Mouse (Mus musculus): ENCODE measurements around the gene Cpd. TPM values are rescaled to one million over a fixed set of nuclear protein-coding genes. Genes with fewer than 3 reads are reported as not detected.
A peak's percentile ranks its signal among the peaks of the same experiment; 100 is the strongest.

Gene Cpd
- polyA plus RNA-seq, 1 experiment from 2014 or later: 20.9 TPM

DNA sequence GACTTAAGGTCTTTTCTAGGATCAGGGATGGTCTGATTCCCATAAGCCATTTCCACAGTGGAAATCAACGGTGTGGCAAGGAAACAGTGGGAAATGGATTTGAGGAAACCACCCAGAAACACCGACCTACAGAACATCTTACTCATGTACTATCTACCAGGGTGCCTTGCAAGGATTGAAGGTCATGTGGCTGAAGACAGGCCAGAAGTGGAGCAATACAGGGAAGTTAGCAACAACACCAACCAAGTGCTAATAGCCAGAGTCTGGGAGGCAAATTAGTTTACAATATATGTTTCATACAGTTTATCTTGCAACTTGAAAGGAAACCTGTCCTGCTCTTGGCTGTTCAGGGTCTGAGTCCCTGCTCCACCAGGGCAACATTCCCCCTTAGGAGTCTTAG lies 9.8 kb upstream of the Cpd start:
- H3K36me3 ChIP-seq (ENCODE audit: control insufficient read depth, insufficient read depth, low read length): no peaks in the 10 kb centered on the region
- no peak overlapping the region for H3K27ac ChIP-seq (ENCODE audit: low read depth)
- ATAC-seq (replicated peaks; ENCODE audit: low FRiP score, low TSS enrichment, low read depth) (no peak), DNase-seq (ENCODE audit: low spot score) (no peak)
- no peak overlapping the region for H3K4me2 ChIP-seq (ENCODE audit: low read length)
- H3K9ac ChIP-seq (ENCODE audit: low read length): no peak overlapping the region
- no peaks in the 10 kb centered on the region for H3K27me3 ChIP-seq (replicated peaks; ENCODE audit: control insufficient read depth, insufficient read depth, low read length)
- 79% methylated on average over 2 of the region's 2 CpGs for WGBS
- H3K4me1 ChIP-seq (replicated peaks; ENCODE audit: control insufficient read depth, insufficient read depth, low read length): no peaks in the 10 kb centered on the region
- no peak overlapping the region for H3K4me3 ChIP-seq (ENCODE audit: low read depth, low read length)
- H3K9me3 ChIP-seq (ENCODE audit: control insufficient read depth, low read length): no peaks in the 10 kb centered on the region

DNA sequence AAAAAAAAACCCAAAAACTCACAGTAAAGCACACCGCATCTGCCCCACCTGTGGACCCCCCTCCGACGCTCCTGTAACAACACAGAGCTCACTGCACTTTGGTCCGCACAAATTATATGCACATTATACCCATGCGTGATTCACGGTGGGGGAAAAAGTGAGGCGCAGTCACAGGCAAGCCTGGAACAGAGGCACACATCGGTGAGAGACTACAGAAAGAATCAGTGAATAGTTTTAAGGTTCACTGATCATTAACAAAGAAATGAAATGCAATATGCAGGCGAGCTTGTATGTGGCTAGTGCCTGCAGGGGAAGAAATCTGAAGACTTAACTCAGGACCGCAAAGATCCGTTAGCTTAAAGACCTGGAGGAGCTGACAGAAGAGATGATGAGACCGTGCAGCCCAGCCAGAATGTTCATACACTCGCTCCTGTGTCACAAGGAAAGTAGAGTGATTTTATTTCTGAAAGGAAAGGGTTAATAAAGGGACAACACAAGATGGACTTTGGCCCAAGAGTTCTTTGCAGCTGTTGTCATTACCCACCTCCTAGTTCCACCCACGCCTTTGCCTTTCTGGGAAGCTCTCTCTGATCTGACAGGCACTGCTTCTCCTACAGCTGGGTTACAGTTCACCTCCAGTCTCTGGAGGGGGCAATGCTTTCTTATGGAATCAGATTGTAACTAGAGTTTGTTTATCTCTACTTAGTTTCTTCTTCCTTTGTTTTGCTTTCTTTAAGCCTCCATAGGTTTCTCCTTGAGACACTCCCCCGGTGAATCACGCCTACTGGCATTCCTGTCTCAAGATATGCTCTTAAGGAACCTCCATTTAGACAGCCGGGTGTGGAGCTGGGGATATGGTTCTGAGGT lies 7.9 kb upstream of the Cpd start:
- no peaks in the 10 kb centered on the region for H3K4me1 ChIP-seq (replicated peaks; ENCODE audit: control insufficient read depth, insufficient read depth, low read length)
- WGBS: 60% methylated on average over 17 of the region's 17 CpGs
- peak overlapping the region; percentile 24 for H3K4me2 ChIP-seq (ENCODE audit: low read length)
- H3K4me3 ChIP-seq (ENCODE audit: low read depth, low read length): no peak overlapping the region
- ATAC-seq (replicated peaks; ENCODE audit: low FRiP score, low TSS enrichment, low read depth): peak; percentile 60
- H3K9me3 ChIP-seq (ENCODE audit: control insufficient read depth, low read length): no peaks in the 10 kb centered on the region
- H3K9ac ChIP-seq (ENCODE audit: low read length): no peak overlapping the region
- DNase-seq (ENCODE audit: low spot score): peak; percentile 63
- peak overlapping the region; percentile 20 for H3K27ac ChIP-seq (ENCODE audit: low read depth)
- H3K27me3 ChIP-seq (replicated peaks; ENCODE audit: control insufficient read depth, insufficient read depth, low read length): no peaks in the 10 kb centered on the region
- no peaks in the 10 kb centered on the region for H3K36me3 ChIP-seq (ENCODE audit: control insufficient read depth, insufficient read depth, low read length)

DNA sequence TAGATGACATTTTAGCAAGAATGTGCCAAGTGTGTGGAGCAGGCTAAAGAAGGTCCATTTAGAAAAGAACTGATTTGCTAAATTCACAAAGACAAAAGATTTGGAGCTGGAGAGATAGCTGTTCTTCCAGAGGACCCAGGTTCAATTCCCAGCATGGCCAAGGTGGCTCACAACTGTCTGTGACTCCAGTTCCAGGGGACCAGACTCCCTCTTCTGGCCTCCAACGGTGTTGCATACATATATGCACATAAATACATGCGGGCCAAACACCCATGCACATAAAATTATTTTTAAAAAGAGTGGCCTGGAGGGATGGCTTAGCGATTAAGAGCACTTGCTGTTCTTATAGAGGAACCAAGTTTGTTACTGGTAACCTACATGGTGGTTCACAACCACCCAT lies 4.7 kb upstream of the Cpd start:
- WGBS: 69% methylated on average over 3 of the region's 3 CpGs
- no peaks in the 10 kb centered on the region for H3K4me1 ChIP-seq (replicated peaks; ENCODE audit: control insufficient read depth, insufficient read depth, low read length)
- ATAC-seq (replicated peaks; ENCODE audit: low FRiP score, low TSS enrichment, low read depth) (no peak), DNase-seq (ENCODE audit: low spot score) (no peak)
- H3K36me3 ChIP-seq (ENCODE audit: control insufficient read depth, insufficient read depth, low read length): no peaks in the 10 kb centered on the region
- no peaks in the 10 kb centered on the region for H3K9me3 ChIP-seq (ENCODE audit: control insufficient read depth, low read length)
- no peak overlapping the region for H3K27ac ChIP-seq (ENCODE audit: low read depth)
- no peak overlapping the region for H3K9ac ChIP-seq (ENCODE audit: low read length)
- H3K27me3 ChIP-seq (replicated peaks; ENCODE audit: control insufficient read depth, insufficient read depth, low read length): no peaks in the 10 kb centered on the region
- H3K4me3 ChIP-seq (ENCODE audit: low read depth, low read length): no peak overlapping the region
- H3K4me2 ChIP-seq (ENCODE audit: low read length): no peak overlapping the region

DNA sequence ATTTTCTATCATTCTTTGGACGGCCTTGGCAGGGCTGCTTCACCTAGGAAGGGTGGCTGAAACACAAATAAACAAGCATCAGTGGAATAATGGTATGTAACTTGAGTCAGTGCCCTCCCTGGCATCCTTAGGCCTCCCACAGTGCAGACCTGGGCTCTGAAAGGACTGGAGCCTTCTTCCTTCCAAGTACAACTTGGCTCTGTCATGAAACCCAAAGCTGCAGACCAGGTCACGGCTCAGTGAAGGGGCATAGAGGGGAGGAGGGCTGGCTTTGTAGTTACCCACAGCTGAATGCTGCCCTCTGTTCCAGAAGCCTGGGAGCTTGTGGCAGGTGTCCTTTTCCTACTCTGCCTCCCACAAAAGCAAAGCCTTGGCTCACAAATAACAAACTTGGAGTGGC lies 2.8 kb upstream of the Cpd start:
- WGBS: 51% methylated on average over 2 of the region's 2 CpGs
- ATAC-seq (replicated peaks; ENCODE audit: low FRiP score, low TSS enrichment, low read depth) (no peak), DNase-seq (ENCODE audit: low spot score) (no peak)
- Histone ChIP-seq H3K36me3 (ENCODE audit: control insufficient read depth, insufficient read depth, low read length) (no peaks in the 10 kb centered on the region), H3K9me3 (ENCODE audit: control insufficient read depth, low read length) (no peaks in the 10 kb centered on the region), H3K9ac (ENCODE audit: low read length) (no peak overlapping the region), H3K4me3 (ENCODE audit: low read depth, low read length) (no peak overlapping the region), H3K27ac (ENCODE audit: low read depth) (no peak overlapping the region), H3K4me1 (replicated peaks; ENCODE audit: control insufficient read depth, insufficient read depth, low read length) (peaks cover 16% of the 10 kb centered on the region), H3K27me3 (replicated peaks; ENCODE audit: control insufficient read depth, insufficient read depth, low read length) (no peaks in the 10 kb centered on the region), H3K4me2 (ENCODE audit: low read length) (no peak overlapping the region)

DNA sequence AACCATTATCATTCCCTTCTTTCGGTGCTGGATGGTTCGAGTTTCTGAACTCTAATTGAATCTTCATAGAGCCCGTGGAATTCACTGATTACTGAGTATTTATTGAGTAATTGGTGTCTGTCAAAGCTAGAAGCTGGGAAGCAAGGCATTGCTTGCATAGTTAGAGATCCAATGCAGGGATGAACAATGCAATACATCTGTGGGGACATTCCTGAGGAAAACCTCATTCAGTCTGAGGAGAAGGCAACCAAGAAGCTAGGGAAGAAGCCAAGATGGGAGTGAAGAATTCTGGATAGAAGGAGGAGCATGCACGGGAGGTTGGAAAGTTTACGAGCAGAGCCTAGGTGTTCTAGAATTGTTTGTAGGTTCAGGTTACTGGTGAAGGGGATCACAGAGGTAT lies 1.3 kb upstream of the Cpd start:
- no peak overlapping the region for H3K4me3 ChIP-seq (ENCODE audit: low read depth, low read length)
- no peaks in the 10 kb centered on the region for H3K27me3 ChIP-seq (replicated peaks; ENCODE audit: control insufficient read depth, insufficient read depth, low read length)
- no peak overlapping the region for H3K9ac ChIP-seq (ENCODE audit: low read length)
- 80% methylated on average over 5 of the region's 5 CpGs for WGBS
- no peak overlapping the region for H3K27ac ChIP-seq (ENCODE audit: low read depth)
- no peak for ATAC-seq (replicated peaks; ENCODE audit: low FRiP score, low TSS enrichment, low read depth)
- no peak for DNase-seq (ENCODE audit: low spot score)
- H3K4me2 ChIP-seq (ENCODE audit: low read length): no peak overlapping the region
- H3K4me1 ChIP-seq (replicated peaks; ENCODE audit: control insufficient read depth, insufficient read depth, low read length): peaks cover 19% of the 10 kb centered on the region
- H3K9me3 ChIP-seq (ENCODE audit: control insufficient read depth, low read length): no peaks in the 10 kb centered on the region
- no peaks in the 10 kb centered on the region for H3K36me3 ChIP-seq (ENCODE audit: control insufficient read depth, insufficient read depth, low read length)

DNA sequence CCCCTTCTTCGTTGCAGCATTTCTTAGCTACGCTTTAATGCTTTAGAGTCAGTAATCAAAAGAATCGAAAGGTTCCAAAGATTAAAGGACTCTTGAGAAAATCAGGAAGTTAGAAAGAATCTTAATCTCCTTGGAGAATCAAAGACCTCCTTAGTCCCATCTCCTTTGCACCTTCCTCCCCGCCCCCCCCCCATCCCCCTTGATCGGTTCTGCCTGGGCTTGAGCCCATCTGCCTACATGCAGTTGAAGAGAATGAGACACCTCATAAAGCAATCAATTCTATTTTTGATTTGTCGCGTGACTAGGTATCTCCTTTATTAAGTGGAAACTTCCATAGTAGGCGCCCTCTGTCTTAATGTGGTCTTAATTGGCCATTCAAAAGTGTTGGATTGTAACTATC lies 536 bp upstream of the Cpd start:
- DNase-seq (ENCODE audit: low spot score) (peak; percentile 16), ATAC-seq (replicated peaks; ENCODE audit: low FRiP score, low TSS enrichment, low read depth) (no peak)
- H3K4me2 ChIP-seq (ENCODE audit: low read length): peak overlapping the region; percentile 90
- no peaks in the 10 kb centered on the region for H3K27me3 ChIP-seq (replicated peaks; ENCODE audit: control insufficient read depth, insufficient read depth, low read length)
- no peaks in the 10 kb centered on the region for H3K36me3 ChIP-seq (ENCODE audit: control insufficient read depth, insufficient read depth, low read length)
- peak overlapping the region; percentile 69 for H3K4me3 ChIP-seq (ENCODE audit: low read depth, low read length)
- no peak overlapping the region; the same call in 1 of the 2 replicates for H3K9ac ChIP-seq (ENCODE audit: low read length)
- H3K9me3 ChIP-seq (ENCODE audit: control insufficient read depth, low read length): no peaks in the 10 kb centered on the region
- WGBS: 29% methylated on average over 8 of the region's 8 CpGs
- H3K27ac ChIP-seq (ENCODE audit: low read depth): no peak overlapping the region
- H3K4me1 ChIP-seq (replicated peaks; ENCODE audit: control insufficient read depth, insufficient read depth, low read length): peaks cover 22% of the 10 kb centered on the region

DNA sequence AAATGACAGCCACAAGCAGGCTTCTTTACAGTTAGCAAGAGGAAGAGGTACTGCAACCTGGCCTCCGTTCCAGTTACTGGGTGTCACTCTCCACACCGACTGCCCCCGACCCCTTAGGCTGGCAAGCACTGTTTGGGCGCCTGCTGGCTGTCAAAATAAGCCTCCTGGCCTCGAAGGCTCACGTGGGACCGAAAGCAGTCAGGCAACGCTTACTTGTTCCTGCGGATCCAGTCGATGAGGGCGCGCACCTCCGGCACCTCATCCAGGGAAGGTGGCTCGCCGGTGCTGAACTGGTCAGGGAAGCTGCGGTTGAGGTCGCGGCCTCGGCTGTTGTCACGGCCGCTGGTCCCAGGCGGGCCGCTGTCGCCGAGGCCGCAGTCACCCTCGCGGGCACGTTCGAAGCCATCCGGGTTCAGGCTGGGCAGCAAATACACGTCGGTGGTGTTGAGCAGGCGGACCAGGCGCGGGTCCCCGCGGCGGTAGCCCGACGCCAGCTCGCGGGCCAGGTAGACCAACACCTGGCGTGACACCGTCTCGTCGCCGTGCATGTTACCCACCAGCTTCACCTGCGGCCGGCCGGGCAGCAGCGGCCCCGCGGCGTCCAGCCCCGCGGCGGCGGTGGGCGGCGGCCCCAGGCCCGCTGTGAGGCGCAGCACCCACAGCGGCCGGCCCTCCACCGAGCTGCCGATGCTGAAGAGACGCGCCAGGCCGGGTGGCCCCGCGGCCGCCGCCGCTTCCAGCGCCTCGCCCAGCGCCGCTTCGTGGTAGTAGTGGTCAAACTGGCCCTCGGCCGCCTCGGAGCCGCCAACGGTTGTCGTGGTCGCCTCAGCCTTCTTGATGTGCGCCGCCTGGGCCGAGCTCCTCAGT lies 574 bp downstream of the Cpd start:
- peak overlapping the region; percentile 90 for H3K4me2 ChIP-seq (ENCODE audit: low read length)
- ATAC-seq (replicated peaks; ENCODE audit: low FRiP score, low TSS enrichment, low read depth) (peak; percentile 73), DNase-seq (ENCODE audit: low spot score) (peak; percentile 71)
- no peaks in the 10 kb centered on the region for H3K27me3 ChIP-seq (replicated peaks; ENCODE audit: control insufficient read depth, insufficient read depth, low read length)
- peak overlapping the region; percentile 69 for H3K4me3 ChIP-seq (ENCODE audit: low read depth, low read length)
- H3K36me3 ChIP-seq (ENCODE audit: control insufficient read depth, insufficient read depth, low read length): no peaks in the 10 kb centered on the region
- H3K9me3 ChIP-seq (ENCODE audit: control insufficient read depth, low read length): no peaks in the 10 kb centered on the region
- H3K27ac ChIP-seq (ENCODE audit: low read depth): peak overlapping the region; percentile 79
- peak overlapping the region; percentile 71 for H3K9ac ChIP-seq (ENCODE audit: low read length)
- peaks cover 30% of the 10 kb centered on the region for H3K4me1 ChIP-seq (replicated peaks; ENCODE audit: control insufficient read depth, insufficient read depth, low read length)
- under 1% methylated on average over 85 of the region's 90 CpGs for WGBS

DNA sequence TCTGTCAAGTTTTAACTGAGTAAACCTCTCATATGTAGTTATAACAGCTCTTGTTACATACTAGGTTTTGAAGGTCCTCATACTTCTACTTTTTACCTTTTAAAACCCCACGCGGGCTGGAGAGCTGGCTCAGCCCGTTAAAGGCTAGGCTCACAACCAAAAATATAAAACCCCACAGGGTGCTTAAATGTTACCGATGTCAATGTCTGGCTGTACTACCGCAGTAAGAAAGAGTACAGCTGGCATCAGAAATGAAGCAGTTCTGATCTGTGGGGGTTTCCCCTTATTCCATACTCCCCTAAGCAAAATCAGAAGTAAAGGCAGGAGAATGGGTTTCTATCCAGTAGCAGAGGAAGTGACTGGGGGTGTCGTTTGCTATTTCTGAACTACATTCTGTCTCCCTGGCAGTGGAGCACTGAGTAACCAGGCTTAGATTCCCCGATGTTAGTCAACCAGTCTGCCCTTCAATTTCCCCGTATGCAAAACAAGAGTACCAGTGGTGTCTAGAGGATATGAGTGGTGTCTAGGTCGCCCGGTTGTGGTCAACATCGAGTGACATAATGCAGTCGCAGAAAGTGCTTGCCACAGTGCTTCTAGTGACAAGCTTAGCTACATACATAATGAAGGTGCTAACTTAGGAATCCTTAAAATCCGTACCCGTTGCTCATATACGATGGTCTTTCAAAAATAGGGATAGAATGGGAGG lies 1.4 kb downstream of the Cpd start:
- WGBS: 30% methylated on average over 15 of the region's 15 CpGs

More for the DNA sequence above, 1.4 kb downstream of the Cpd start:
- Histone ChIP-seq H3K9ac (ENCODE audit: low read length) (peak overlapping the region; percentile 71), H3K36me3 (ENCODE audit: control insufficient read depth, insufficient read depth, low read length) (no peaks in the 10 kb centered on the region), H3K27ac (ENCODE audit: low read depth) (no peak overlapping the region), H3K4me1 (replicated peaks; ENCODE audit: control insufficient read depth, insufficient read depth, low read length) (peaks cover 30% of the 10 kb centered on the region), H3K27me3 (replicated peaks; ENCODE audit: control insufficient read depth, insufficient read depth, low read length) (no peaks in the 10 kb centered on the region), H3K4me2 (ENCODE audit: low read length) (peak overlapping the region; percentile 90), H3K9me3 (ENCODE audit: control insufficient read depth, low read length) (no peaks in the 10 kb centered on the region), H3K4me3 (ENCODE audit: low read depth, low read length) (peak overlapping the region; percentile 69)
- ATAC-seq (replicated peaks; ENCODE audit: low FRiP score, low TSS enrichment, low read depth) (no peak), DNase-seq (ENCODE audit: low spot score) (peak; percentile 64)
